Mouse (Mus musculus): ENCODE results near the gene Lbr. TPM values are rescaled to one million over a fixed set of nuclear protein-coding genes. Genes with fewer than 3 reads are reported as not detected.
"Not testable (repeated sequence)": the region's sequence is repeated elsewhere in the genome, so short reads cannot be mapped to it uniquely, and the experiment has no call there.

Gene Lbr
- total RNA-seq, 2 experiments from 2014 or later, result 21.1 to 21.7 TPM

- DNase-seq, result peak; percentile 46 to 76
Observed at GRCm38 (mm10) chr1:181852466-181852865, 9.6 kb upstream of the Lbr start.

GRCm38 (mm10) chr1:181851521-181852310 is 8.9 kb upstream of the Lbr start:
- DNase-seq, result peak; percentile 69 to 85

- peak in 1 of 2 experiments; percentile 33 for DNase-seq
Observed at GRCm38 (mm10) chr1:181850441-181850840, 7.6 kb upstream of the Lbr start.

GRCm38 (mm10) chr1:181848210-181848609 is 5.4 kb upstream of the Lbr start:
- no peak for DNase-seq

- no peak for DNase-seq
Observed at GRCm38 (mm10) chr1:181847396-181847795, 4.5 kb upstream of the Lbr start.

- peak in 1 of 2 experiments; percentile 38 for DNase-seq
Observed at GRCm38 (mm10) chr1:181845767-181846166, 2.9 kb upstream of the Lbr start.

- DNase-seq, result no peak
Observed at GRCm38 (mm10) chr1:181844874-181845547, 2.2 kb upstream of the Lbr start.

- DNase-seq, result peak; percentile 97 to 98
Observed at GRCm38 (mm10) chr1:181841864-181842672, 778 bp downstream of the Lbr start.

GRCm38 (mm10) chr1:181841396-181841795 is 1.4 kb downstream of the Lbr start:
- DNase-seq, result no peak

- peak; percentile 16 to 52 for DNase-seq
Observed at GRCm38 (mm10) chr1:181839746-181840366, 3.0 kb downstream of the Lbr start.

- DNase-seq, result no peak
Observed at GRCm38 (mm10) chr1:181838111-181838510, 4.7 kb downstream of the Lbr start.

GRCm38 (mm10) chr1:181833143-181833542 is 9.7 kb downstream of the Lbr start:
- no peak for DNase-seq

GRCm38 (mm10) chr1:181832720-181833119 is 10.1 kb downstream of the Lbr start:
- DNase-seq, result no peak

- peak in 1 of 2 experiments; percentile 24 for DNase-seq
Observed at GRCm38 (mm10) chr1:181828365-181828764, 14.5 kb downstream of the Lbr start.

- no peak for DNase-seq
Observed at GRCm38 (mm10) chr1:181826716-181827115, 16.1 kb downstream of the Lbr start.

GRCm38 (mm10) chr1:181811481-181812223 is 31.2 kb downstream of the Lbr start:
- no peak for DNase-seq

GRCm38 (mm10) chr1:181800667-181801066 is 42.2 kb downstream of the Lbr start:
- DNase-seq, result no peak

GRCm38 (mm10) chr1:181799911-181800310 is 42.9 kb downstream of the Lbr start:
- DNase-seq, result no peak

GRCm38 (mm10) chr1:181793541-181793940 is 49.3 kb downstream of the Lbr start:
- DNase-seq, result peak; percentile 75 to 87

GRCm38 (mm10) chr1:181789952-181790351 is 52.9 kb downstream of the Lbr start:
- no peak for DNase-seq

GRCm38 (mm10) chr1:181782600-181782999 is 60.2 kb downstream of the Lbr start:
- not testable (repeated sequence) for DNase-seq

Measured in heart, adult 18-20 months (tissue).